Mouse (Mus musculus) ES-E14 (cell line): ENCODE data around the gene AU018091. TPM values are rescaled to one million over a fixed set of nuclear protein-coding genes. Genes with fewer than 3 reads are reported as not detected.
"Not testable (repeated sequence)": the region's sequence is repeated elsewhere in the genome, so short reads cannot be mapped to it uniquely, and the experiment has no call there.

Experiments used
- DNase-seq: peaks from one replicate; pipeline ENCODE4 v3.0.0-alpha.2; 2013; ENCODE audit warnings: low read depth, low spot score
- H3K27ac ChIP-seq: 2 replicates; pipeline ENCODE4 v1.5.1; 2012; ENCODE audit warnings: low read depth, mild to moderate bottlenecking, low read length, moderate library complexity, mixed read lengths; ENCODE audit not compliant: poor library complexity, insufficient read depth, severe bottlenecking
- H3K36me3 ChIP-seq: 2 replicates; pipeline ENCODE4 v1.6.1; 2012; ENCODE audit warnings: mild to moderate bottlenecking, low read length, moderate library complexity, mixed read lengths; ENCODE audit not compliant: control insufficient read depth, poor library complexity, insufficient read depth, severe bottlenecking
- H3K4me1 ChIP-seq, 2 experiments: fragments of 150-350 bp in 1 of 2; sonication (generic) in 1 of 2; 2 replicates each; pipeline ENCODE4 v1.6.1; 2012; ENCODE audit warnings: low read length in 2 of 2, mild to moderate bottlenecking in 1 of 2, mixed read lengths in 1 of 2; ENCODE audit not compliant: control insufficient read depth in 2 of 2, insufficient read depth in 2 of 2, poor library complexity in 1 of 2
- H3K4me3 ChIP-seq, 2 experiments: fragments of 150-350 bp in 1 of 2; sonication (generic) in 1 of 2; 2 replicates each; pipeline ENCODE4 v1.5.1; 2012; ENCODE audit warnings: low read length in 2 of 2, low read depth in 1 of 2, mild to moderate bottlenecking in 1 of 2, mixed read lengths in 1 of 2; ENCODE audit not compliant: insufficient read depth in 1 of 2, poor library complexity in 1 of 2, severe bottlenecking in 1 of 2
- H3K9ac ChIP-seq: 2 replicates; pipeline ENCODE4 v1.6.1; 2012; ENCODE audit warnings: low read depth, mild to moderate bottlenecking, low read length, mixed read lengths; ENCODE audit not compliant: poor library complexity, insufficient read depth, severe bottlenecking
- H3K9me3 ChIP-seq: fragments of 150-350 bp; sonication (generic); 2 replicates; pipeline ENCODE4 v1.6.1; 2012; ENCODE audit warnings: low read depth, mild to moderate bottlenecking, low read length; ENCODE audit not compliant: control insufficient read depth, insufficient read depth
- CHD2 ChIP-seq: IDR thresholded peaks from 2 replicates; pipeline ENCODE4 v1.6.1; 2014; ENCODE audit warnings: mild to moderate bottlenecking, low read depth, low read length, inconsistent platforms
- HCFC1 ChIP-seq: IDR thresholded peaks from 2 replicates; pipeline ENCODE4 v1.6.1; 2012; ENCODE audit warnings: low read length, inconsistent platforms, borderline replicate concordance; ENCODE audit not compliant: insufficient read depth
- MAFK ChIP-seq: IDR thresholded peaks from 2 replicates; pipeline ENCODE4 v1.6.1; 2014; ENCODE audit warnings: mild to moderate bottlenecking, low read depth, low read length, inconsistent platforms; ENCODE audit not compliant: insufficient read depth
- ZC3H11A ChIP-seq: IDR thresholded peaks from 2 replicates; pipeline ENCODE4 v1.6.1; 2012; ENCODE audit warnings: low read depth, mild to moderate bottlenecking, inconsistent platforms, low read length, borderline replicate concordance
- ZNF384 ChIP-seq: IDR thresholded peaks from 2 replicates; pipeline ENCODE4 v1.6.1; 2012; ENCODE audit warnings: low read depth, low read length, inconsistent platforms
- in situ Hi-C, 2 experiments: fragments of 600-800 bp; cut with MboI; formaldehyde crosslinking; loops; one replicate each; pipeline ENCODE4 v1.15.1; 2025; ENCODE audit warnings: low sequenced_read_pairs in 2 of 2, inconsistent platforms in 1 of 2; ENCODE audit not compliant: unreplicated experiment in 2 of 2
- total RNA-seq: library from RNA; depleted of rRNA; stranded (reverse); fragments of 300-350 nt; gene quantifications from 2 replicates; pipeline ENCODE4 v1.2.3, GENCODE M21; 2012

The AU018091 gene
- total RNA-seq, 1 experiment: 198 TPM

- Histone ChIP-seq H3K4me1 (peaks cover 0 to 2% of the 10 kb centered on the region in 2 experiments; a peak in 1 of 4 replicates), H3K9me3 (no peaks in the 10 kb centered on the region), H3K4me3 (no peak overlapping the region; a peak in 1 of 4 replicates), H3K27ac (0 out of 2 replicates have a peak overlapping the region, but pooled peaks have one; percentile 40), H3K36me3 (no peaks in the 10 kb centered on the region), H3K9ac (no peak overlapping the region; the same call in 1 of the 2 replicates)
- TF ChIP-seq MAFK: no peak
- peak; percentile 49; the same call in 1 of the 2 replicates for TF ChIP-seq ZC3H11A
- peak; percentile 65 for DNase-seq
- in situ Hi-C loops: no loop called here
These were observed 15.4 kb upstream of the AU018091 start for GRCm38 (mm10) chr7:3184394-3184793.

- H3K27ac ChIP-seq, H3K4me1 ChIP-seq, in situ Hi-C loops, H3K9me3 ChIP-seq, DNase-seq, H3K36me3 ChIP-seq, H3K9ac ChIP-seq: not testable (repeated sequence)
- H3K4me3 ChIP-seq: peak overlapping the region in 1 of 2 experiments; percentile 16; a peak in 1 of 4 replicates
These were observed 12.0 kb upstream of the AU018091 start for GRCm38 (mm10) chr7:3180958-3181357.

GRCm38 (mm10) chr7:3168296-3168695 is 707 bp downstream of the AU018091 start:
- Histone ChIP-seq H3K9me3 (no peaks in the 10 kb centered on the region), H3K9ac (peak overlapping the region; percentile 74), H3K36me3 (peaks cover 4% of the 10 kb centered on the region), H3K4me3 (peak overlapping the region; percentile 61 to 67), H3K27ac (peak overlapping the region; percentile 68; the same call in 1 of the 2 replicates), H3K4me1 (peaks cover 0 to 4% of the 10 kb centered on the region in 2 experiments; a peak in 2 of 4 replicates)
- no peak for TF ChIP-seq HCFC1
- TF ChIP-seq CHD2: no peak
- TF ChIP-seq ZC3H11A: no peak
- no peak for TF ChIP-seq MAFK
- no peak for TF ChIP-seq ZNF384
- in situ Hi-C loops: no loop called here
- DNase-seq: no peak

GRCm38 (mm10) chr7:3166270-3166669 is 2.7 kb downstream of the AU018091 start:
- TF ChIP-seq CHD2: no peak
- no peak for TF ChIP-seq ZC3H11A
- no peak for TF ChIP-seq ZNF384
- no peak for TF ChIP-seq MAFK
- TF ChIP-seq HCFC1: no peak
- Histone ChIP-seq H3K4me1 (peaks cover 0 to 3% of the 10 kb centered on the region in 2 experiments; a peak in 2 of 4 replicates), H3K9ac (peak overlapping the region; percentile 77), H3K4me3 (peak overlapping the region; percentile 22 to 69; a peak in 3 of 4 replicates), H3K27ac (peak overlapping the region; percentile 91), H3K36me3 (peaks cover 17% of the 10 kb centered on the region), H3K9me3 (no peaks in the 10 kb centered on the region)
- no peak for DNase-seq
- in situ Hi-C loops: no loop called here

GRCm38 (mm10) chr7:3164991-3165390 is 4.0 kb downstream of the AU018091 start:
- in situ Hi-C loops: no loop called here
- Histone ChIP-seq H3K36me3 (peaks cover 26% of the 10 kb centered on the region), H3K9me3 (no peaks in the 10 kb centered on the region), H3K27ac (peak overlapping the region; percentile 29; the same call in 1 of the 2 replicates), H3K9ac (peak overlapping the region; percentile 22; the same call in 1 of the 2 replicates), H3K4me1 (peaks cover 0 to 3% of the 10 kb centered on the region in 2 experiments; a peak in 2 of 4 replicates), H3K4me3 (peak overlapping the region in 1 of 2 experiments; percentile 40; a peak in 2 of 4 replicates)
- TF ChIP-seq ZNF384: peak; percentile 64; the same call in 1 of the 2 replicates
- TF ChIP-seq ZC3H11A: no peak
- TF ChIP-seq HCFC1: no peak
- no peak for TF ChIP-seq CHD2
- no peak for TF ChIP-seq MAFK
- no peak for DNase-seq
